Mouse (Mus musculus) MEL (cell line): ENCODE results near the gene Morf4l1. TPM values are rescaled to one million over a fixed set of nuclear protein-coding genes. Genes with fewer than 3 reads are reported as not detected.

ENCODE experiments used
- DNase-seq: peaks from one replicate; pipeline ENCODE4 v3.0.0; 2011; ENCODE audit warnings: low read depth, low spot score
- H3K27ac ChIP-seq: 2 replicates; pipeline ENCODE4 v1.5.1; 2012; ENCODE audit warnings: low read depth, mild to moderate bottlenecking, control low read depth, low read length, moderate library complexity; ENCODE audit not compliant: control insufficient read depth
- H3K27me3 ChIP-seq, 2 experiments: fragments of 150-350 bp in 1 of 2; sonication (generic) in 1 of 2; 2 replicates each; pipeline ENCODE4 v1.6.1; 2012; ENCODE audit warnings: low read length in 2 of 2, mild to moderate bottlenecking in 2 of 2, improper control_type of control experiment in 1 of 2, moderate library complexity in 1 of 2; ENCODE audit not compliant: insufficient read depth in 2 of 2, control insufficient read depth in 1 of 2
- H3K36me3 ChIP-seq, 2 experiments: 2 replicates each; pipeline ENCODE4 v1.6.1; 2012 to 2014; ENCODE audit warnings: low read length in 2 of 2, improper control_type of control experiment in 1 of 2, inconsistent platforms in 1 of 2, mild to moderate bottlenecking in 1 of 2; ENCODE audit not compliant: insufficient read depth in 2 of 2, control insufficient read depth in 1 of 2
- H3K4me1 ChIP-seq, 2 experiments: fragments of 150-350 bp in 1 of 2; sonication (generic) in 1 of 2; 2 replicates each; pipeline ENCODE4 v1.6.1; 2012; ENCODE audit warnings: low read length in 2 of 2, improper control_type of control experiment in 1 of 2, mild to moderate bottlenecking in 1 of 2; ENCODE audit not compliant: insufficient read depth in 2 of 2, control insufficient read depth in 1 of 2
- H3K4me3 ChIP-seq, 2 experiments: fragments of 150-350 bp in 1 of 2; sonication (generic) in 1 of 2; 2 replicates each; pipeline ENCODE4 v1.5.1; 2012; ENCODE audit warnings: low read depth in 2 of 2, low read length in 2 of 2, mild to moderate bottlenecking in 2 of 2, moderate library complexity in 2 of 2, control low read depth in 1 of 2, improper control_type of control experiment in 1 of 2; ENCODE audit not compliant: control insufficient read depth in 1 of 2, insufficient read depth in 1 of 2
- H3K79me2 ChIP-seq: 2 replicates; pipeline ENCODE4 v1.6.1; 2012; ENCODE audit warnings: mild to moderate bottlenecking, low read length, moderate library complexity; ENCODE audit not compliant: control insufficient read depth, poor library complexity, insufficient read depth
- H3K9ac ChIP-seq: 2 replicates; pipeline ENCODE4 v1.6.1; 2012; ENCODE audit warnings: low read depth, mild to moderate bottlenecking, control low read depth, low read length, moderate library complexity; ENCODE audit not compliant: control insufficient read depth, poor library complexity, severe bottlenecking
- H3K9me3 ChIP-seq: fragments of 150-350 bp; sonication (generic); replicated peaks from 2 replicates; pipeline ENCODE4 v1.6.1; 2012; ENCODE audit warnings: mild to moderate bottlenecking, low read length, improper control_type of control experiment, moderate library complexity; ENCODE audit not compliant: insufficient read depth
- CTCF ChIP-seq, 3 experiments: IDR thresholded peaks in 2 of 3; conservative IDR thresholded peaks in 1 of 3; 2 replicates each; pipeline ENCODE4 v1.5.1; 2011 to 2012; ENCODE audit warnings: low read length in 3 of 3, low read depth in 2 of 3, mild to moderate bottlenecking in 2 of 3, improper control_type of control experiment in 1 of 3, inconsistent platforms in 1 of 3, mixed read lengths in 1 of 3, moderate library complexity in 1 of 3; ENCODE audit not compliant: control insufficient read depth in 1 of 3, insufficient read depth in 1 of 3, poor library complexity in 1 of 3, severe bottlenecking in 1 of 3
- GABPA ChIP-seq: IDR thresholded peaks from 2 replicates; pipeline ENCODE4 v1.6.1; 2012; ENCODE audit warnings: low read depth, mild to moderate bottlenecking, inconsistent platforms, low read length, improper control_type of control experiment, moderate library complexity
- HCFC1 ChIP-seq: IDR thresholded peaks from 2 replicates; pipeline ENCODE4 v1.6.1; 2012; ENCODE audit warnings: low read depth, mild to moderate bottlenecking, inconsistent platforms, low read length, improper control_type of control experiment, moderate library complexity
- MAX ChIP-seq: IDR thresholded peaks from 2 replicates; pipeline ENCODE4 v1.6.1; 2011; ENCODE audit warnings: low read length, improper control_type of control experiment
- NRF1 ChIP-seq: IDR thresholded peaks from 2 replicates; pipeline ENCODE4 v1.6.1; 2014; ENCODE audit warnings: low read depth, mild to moderate bottlenecking, inconsistent platforms, low read length, improper control_type of control experiment, moderate library complexity; ENCODE audit not compliant: poor library complexity, insufficient read depth, severe bottlenecking
- POLR2AphosphoS2 ChIP-seq: IDR thresholded peaks from 2 replicates; pipeline ENCODE4 v1.6.1; 2011; ENCODE audit warnings: low read length, improper control_type of control experiment
- RAD21 ChIP-seq: IDR thresholded peaks from 2 replicates; pipeline ENCODE4 v1.6.1; 2011; ENCODE audit warnings: mild to moderate bottlenecking, low read depth, low read length, improper control_type of control experiment
- ZNF384 ChIP-seq: IDR thresholded peaks from 2 replicates; pipeline ENCODE4 v1.6.1; 2012; ENCODE audit warnings: low read depth, mild to moderate bottlenecking, inconsistent platforms, low read length, improper control_type of control experiment
- polyA plus RNA-seq, 2 experiments: library from polyadenylated mRNA; stranded (reverse) in 1 of 2; unstranded in 1 of 2; fragments of >175 nt in 1 of 2; fragments of >200 nt in 1 of 2; gene quantifications; 2 replicates each; pipeline versions ENCODE4 v1.2.1 to v1.2.4; 2012; ENCODE audit warnings: low replicate concordance in 2 of 2, low read depth in 1 of 2; ENCODE audit not compliant: insufficient read length in 2 of 2, insufficient read depth in 1 of 2, missing spikeins in 1 of 2
- total RNA-seq: library from RNA; depleted of rRNA; stranded (reverse); fragments of 300-350 nt; gene quantifications from 2 replicates; pipeline ENCODE4 v1.2.3, GENCODE M21; 2012

Gene Morf4l1
- total and polyA plus RNA-seq, 3 experiments, result 107 to 292 (median 190) TPM

- H3K27me3 ChIP-seq, result no peaks in the 10 kb centered on the region
- H3K4me3 ChIP-seq, result no peak overlapping the region
- no peak overlapping the region for H3K9ac ChIP-seq
- no peaks in the 10 kb centered on the region for H3K4me1 ChIP-seq
- no peaks in the 10 kb centered on the region for H3K9me3 ChIP-seq
- peak; percentile 59 for DNase-seq
- no peak overlapping the region for H3K27ac ChIP-seq
- peaks cover 10% of the 10 kb centered on the region for H3K79me2 ChIP-seq
- TF ChIP-seq HCFC1, result no peak
- no peak; the same call in 1 of the 2 replicates for TF ChIP-seq RAD21
- TF ChIP-seq CTCF (IDR thresholded peaks at IDR 0.05 in 2 of 3, conservative IDR thresholded peaks at IDR 0.05 in 1 of 3; ENCODE audit: control insufficient read depth in 1 of 3, insufficient read depth in 1 of 3, low read depth in 2 of 3, low read length in 3 of 3, poor library complexity in 1 of 3, severe bottlenecking in 1 of 3), result peak in 2 of 3 experiments; percentile 15 to 53; a peak in 4 of 6 replicates
- TF ChIP-seq MAX, result no peak
- no peak for TF ChIP-seq GABPA
- peaks cover 2 to 70% of the 10 kb centered on the region in 2 experiments; a peak in 3 of 4 replicates for H3K36me3 ChIP-seq
Observed at GRCm38 (mm10) chr9:90098934-90099333, 15.6 kb downstream of the Morf4l1 start.

DNA sequence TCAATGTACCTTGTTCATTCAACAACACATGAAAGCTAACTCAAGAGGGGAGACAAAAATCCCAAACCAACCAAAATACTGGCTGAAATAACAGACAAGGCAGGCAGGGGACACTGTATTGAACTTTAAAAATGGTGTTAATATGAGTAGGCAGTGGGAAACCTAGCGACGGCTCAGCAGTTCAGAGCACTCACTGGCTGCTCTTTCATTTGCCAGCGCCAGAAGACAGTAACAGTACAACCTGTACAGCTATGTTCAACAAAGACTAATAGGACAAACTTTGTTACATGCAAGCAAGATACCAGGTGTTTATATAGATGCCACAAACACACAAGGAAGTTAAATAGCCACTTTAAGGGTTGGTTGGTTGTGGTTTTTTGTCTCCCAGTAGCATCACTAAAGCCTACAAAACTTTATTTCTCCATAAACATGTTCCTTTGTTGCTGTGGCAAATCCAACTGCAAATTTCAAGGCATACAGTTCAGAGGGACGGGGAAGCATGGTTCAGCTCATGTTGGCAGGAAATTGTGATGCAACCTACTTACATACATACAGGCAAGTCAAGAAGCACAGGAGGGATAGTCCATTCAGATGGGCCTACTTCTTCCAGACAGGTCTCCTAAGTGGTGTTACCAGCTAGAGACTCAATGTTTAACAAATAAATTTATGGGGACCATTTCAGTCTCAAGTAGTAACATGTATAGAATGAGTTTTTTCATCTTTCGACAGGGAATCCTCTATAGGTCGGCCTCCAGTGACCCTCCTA lies 25.1 kb downstream of the Morf4l1 start:
- H3K9ac ChIP-seq, result no peak overlapping the region
- H3K4me3 ChIP-seq, result no peak overlapping the region
- TF ChIP-seq CTCF (IDR thresholded peaks at IDR 0.05 in 2 of 3, conservative IDR thresholded peaks at IDR 0.05 in 1 of 3; ENCODE audit: control insufficient read depth in 1 of 3, insufficient read depth in 1 of 3, low read depth in 2 of 3, low read length in 3 of 3, poor library complexity in 1 of 3, severe bottlenecking in 1 of 3) (no peak), ZNF384 (no peak), POLR2AphosphoS2 (peak; percentile 55)
- H3K27ac ChIP-seq, result no peak overlapping the region
- DNase-seq, result no peak
- H3K36me3 ChIP-seq, result peaks cover 0 to 35% of the 10 kb centered on the region in 2 experiments; a peak in 3 of 4 replicates
- no peaks in the 10 kb centered on the region for H3K79me2 ChIP-seq
- no peaks in the 10 kb centered on the region for H3K27me3 ChIP-seq
- H3K4me1 ChIP-seq, result no peaks in the 10 kb centered on the region
- H3K9me3 ChIP-seq, result no peaks in the 10 kb centered on the region

GRCm38 (mm10) chr9:90087906-90088485 lies 26.6 kb downstream of the Morf4l1 start:
- no peak for TF ChIP-seq NRF1
- Histone ChIP-seq H3K27ac (no peak overlapping the region), H3K4me3 (no peak overlapping the region), H3K79me2 (no peaks in the 10 kb centered on the region), H3K9me3 (no peaks in the 10 kb centered on the region), H3K27me3 (no peaks in the 10 kb centered on the region), H3K36me3 (peaks cover 0 to 21% of the 10 kb centered on the region in 2 experiments; a peak in 3 of 4 replicates), H3K4me1 (no peaks in the 10 kb centered on the region), H3K9ac (no peak overlapping the region)
- no peak for DNase-seq
